Mouse (Mus musculus): ENCODE results near the gene Cdhr3. TPM values are rescaled to one million over a fixed set of nuclear protein-coding genes. Genes with fewer than 3 reads are reported as not detected.

Gene Cdhr3
- polyA plus RNA-seq, 1 experiment from 2014 or later = not detected

DNA sequence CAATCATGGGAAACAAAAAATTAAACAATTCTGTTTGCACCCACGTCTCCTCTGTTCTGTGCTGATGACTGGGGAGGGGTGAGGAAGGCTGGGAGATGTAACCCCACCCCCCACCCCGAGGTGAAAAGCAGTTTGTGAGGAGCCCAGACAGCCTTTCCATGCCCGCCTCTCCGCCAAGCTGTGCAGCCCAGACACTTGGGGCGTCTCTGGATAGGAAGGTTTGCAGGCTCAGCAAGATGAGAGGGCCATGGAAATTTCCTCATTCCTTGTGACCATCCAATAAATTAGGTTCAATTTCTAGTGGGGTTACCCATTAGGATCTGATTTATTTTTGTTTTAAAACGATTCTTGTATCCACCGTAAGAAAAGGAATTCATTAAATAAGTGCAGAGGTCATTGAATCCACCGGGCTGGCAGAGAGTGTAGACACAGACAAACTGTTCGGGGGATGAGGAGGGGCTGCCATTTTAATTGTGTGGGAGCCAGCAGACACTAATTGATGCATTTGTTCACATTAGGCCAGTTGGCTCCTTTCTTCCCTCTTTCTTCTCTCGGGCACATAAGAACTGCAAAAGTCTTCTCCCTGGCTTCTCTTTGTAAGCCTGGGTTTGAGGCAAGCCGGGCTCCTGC is 57.5 kb downstream of the Cdhr3 start:
- H3K27ac ChIP-seq (ENCODE audit: low read depth) = no peak overlapping the region
- DNase-seq = no peak
- peak overlapping the region; percentile 62; the same call in 1 of the 2 replicates for H3K4me2 ChIP-seq (ENCODE audit: low read depth, low read length)
- H3K36me3 ChIP-seq (replicated peaks; ENCODE audit: insufficient read depth, low read length) = no peaks in the 10 kb centered on the region
- H3K4me3 ChIP-seq (ENCODE audit: low read depth, low read length) = no peak overlapping the region
- H3K27me3 ChIP-seq (ENCODE audit: insufficient read depth, low read length) = no peaks in the 10 kb centered on the region
- H3K9me3 ChIP-seq (ENCODE audit: low read length) = no peaks in the 10 kb centered on the region
- H3K9ac ChIP-seq (replicated peaks) = no peak overlapping the region
- peaks cover 15% of the 10 kb centered on the region; the same call in 1 of the 2 replicates for H3K4me1 ChIP-seq (ENCODE audit: insufficient read depth)
- TF ChIP-seq EP300 (IDR thresholded peaks at IDR 0.05; ENCODE audit: low read depth) = no peak
- no peak for TF ChIP-seq CTCF (IDR thresholded peaks at IDR 0.05; ENCODE audit: low read depth)
- ATAC-seq = no peak
- 48% methylated on average over 11 of the region's 11 CpGs for WGBS (ENCODE audit: insufficient replicate concordance)

DNA sequence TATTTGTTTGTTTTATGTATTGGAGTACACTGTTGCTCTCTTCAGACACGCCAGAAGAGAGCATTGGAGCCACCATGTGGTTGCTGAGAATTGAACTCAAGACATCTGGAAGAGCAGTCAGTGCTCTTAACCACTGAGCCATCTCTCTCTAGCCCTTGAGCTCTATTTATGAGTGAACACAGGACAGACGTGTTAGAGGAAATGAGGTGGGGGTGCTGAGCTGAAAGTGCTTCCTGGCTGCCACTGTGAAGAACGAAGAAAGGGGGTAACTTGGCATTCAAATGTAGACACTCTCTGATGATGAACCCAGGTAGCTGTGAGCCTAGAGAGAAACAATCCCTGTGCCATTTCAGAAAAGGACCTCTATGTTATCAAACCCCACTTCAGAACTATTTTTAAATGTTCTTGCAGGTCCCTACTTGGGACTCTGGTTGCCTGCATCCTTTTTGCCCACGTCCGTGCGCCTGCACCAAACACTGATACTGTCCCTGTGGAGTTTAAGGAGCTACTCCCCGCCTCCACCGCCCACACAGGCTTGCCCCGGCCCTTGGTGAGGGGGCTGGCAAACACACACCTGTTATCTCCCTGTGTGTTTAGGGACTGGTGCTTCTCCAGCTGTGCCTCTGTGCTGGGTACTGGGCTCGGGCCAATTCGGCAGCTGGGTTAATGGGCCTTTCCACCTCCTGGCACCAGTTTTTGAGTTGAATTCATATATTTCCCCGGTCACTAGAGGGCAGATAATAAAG is 58.2 kb downstream of the Cdhr3 start:
- ATAC-seq (no peak), DNase-seq (no peak)
- Histone ChIP-seq H3K27ac (ENCODE audit: low read depth) (no peak overlapping the region), H3K4me3 (ENCODE audit: low read depth, low read length) (no peak overlapping the region), H3K9me3 (ENCODE audit: low read length) (no peaks in the 10 kb centered on the region), H3K4me1 (ENCODE audit: insufficient read depth) (0 out of 2 replicates have a peak, but pooled peaks cover 10% of the 10 kb centered on the region), H3K4me2 (ENCODE audit: low read depth, low read length) (no peak overlapping the region), H3K27me3 (ENCODE audit: insufficient read depth, low read length) (no peaks in the 10 kb centered on the region), H3K36me3 (replicated peaks; ENCODE audit: insufficient read depth, low read length) (no peaks in the 10 kb centered on the region), H3K9ac (replicated peaks) (no peak overlapping the region)
- 46% methylated on average over 12 of the region's 12 CpGs for WGBS (ENCODE audit: insufficient replicate concordance)
- TF ChIP-seq CTCF (IDR thresholded peaks at IDR 0.05; ENCODE audit: low read depth) (no peak), EP300 (IDR thresholded peaks at IDR 0.05; ENCODE audit: low read depth) (no peak)

DNA sequence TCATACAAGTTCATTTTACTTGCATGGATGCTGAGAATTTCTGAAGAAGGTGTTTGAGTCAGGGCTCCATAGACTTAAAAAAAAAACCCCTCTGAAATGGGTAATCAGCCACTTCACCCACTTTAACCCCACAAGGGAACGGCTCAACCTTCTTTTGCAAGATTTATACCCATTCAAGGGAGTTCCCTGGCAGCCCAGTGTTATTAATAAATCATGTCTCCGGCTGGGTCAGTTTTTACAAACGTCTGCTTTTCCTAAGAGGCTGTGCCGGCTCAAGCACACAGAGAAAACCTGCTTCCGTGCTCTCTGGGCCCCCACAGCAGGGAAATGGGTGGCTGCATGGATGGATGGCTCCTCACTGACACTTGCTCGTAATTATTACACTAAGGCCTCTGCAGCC is 59.5 kb downstream of the Cdhr3 start:
- ATAC-seq = no peak
- no peak overlapping the region for H3K4me2 ChIP-seq (ENCODE audit: low read depth, low read length)
- H3K4me3 ChIP-seq (ENCODE audit: low read depth, low read length) = no peak overlapping the region
- H3K9ac ChIP-seq (replicated peaks) = no peak overlapping the region
- H3K27me3 ChIP-seq (ENCODE audit: insufficient read depth, low read length) = no peaks in the 10 kb centered on the region
- 50% methylated on average over 6 of the region's 6 CpGs for WGBS (ENCODE audit: insufficient replicate concordance)
- H3K4me1 ChIP-seq (ENCODE audit: insufficient read depth) = 0 out of 2 replicates have a peak, but pooled peaks cover 10% of the 10 kb centered on the region
- DNase-seq = no peak
- no peaks in the 10 kb centered on the region for H3K36me3 ChIP-seq (replicated peaks; ENCODE audit: insufficient read depth, low read length)
- no peaks in the 10 kb centered on the region for H3K9me3 ChIP-seq (ENCODE audit: low read length)
- H3K27ac ChIP-seq (ENCODE audit: low read depth) = no peak overlapping the region
- TF ChIP-seq CTCF (IDR thresholded peaks at IDR 0.05; ENCODE audit: low read depth) (no peak), EP300 (IDR thresholded peaks at IDR 0.05; ENCODE audit: low read depth) (no peak)

DNA sequence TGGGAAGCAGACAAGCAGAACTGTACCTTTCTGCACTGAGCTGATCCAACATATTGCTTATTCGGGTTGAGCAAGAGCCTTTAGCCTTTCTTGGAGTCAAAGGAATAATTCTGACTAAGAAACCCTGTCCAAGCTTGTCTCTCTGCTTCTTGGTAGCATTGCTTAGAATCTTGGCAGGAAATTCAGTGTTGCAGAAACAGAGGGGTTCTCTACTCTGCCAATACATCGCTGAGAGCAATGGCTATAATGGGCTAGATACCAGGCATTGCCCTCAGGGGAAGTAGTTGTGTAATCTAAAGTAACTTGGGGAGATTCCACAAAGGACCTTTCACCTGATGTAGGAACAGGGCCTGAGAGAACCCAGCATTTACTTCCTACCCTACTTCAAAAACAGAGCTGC is 62.1 kb downstream of the Cdhr3 start:
- 80% methylated on average over 2 of the region's 2 CpGs for WGBS (ENCODE audit: insufficient replicate concordance)
- H3K4me3 ChIP-seq (ENCODE audit: low read depth, low read length) = no peak overlapping the region
- no peak for ATAC-seq
- TF ChIP-seq EP300 (IDR thresholded peaks at IDR 0.05; ENCODE audit: low read depth) (no peak), CTCF (IDR thresholded peaks at IDR 0.05; ENCODE audit: low read depth) (no peak)
- H3K4me1 ChIP-seq (ENCODE audit: insufficient read depth) = 0 out of 2 replicates have a peak, but pooled peaks cover 7% of the 10 kb centered on the region
- H3K27me3 ChIP-seq (ENCODE audit: insufficient read depth, low read length) = no peaks in the 10 kb centered on the region
- H3K9ac ChIP-seq (replicated peaks) = no peak overlapping the region
- no peak overlapping the region for H3K4me2 ChIP-seq (ENCODE audit: low read depth, low read length)
- no peaks in the 10 kb centered on the region for H3K9me3 ChIP-seq (ENCODE audit: low read length)
- H3K36me3 ChIP-seq (replicated peaks; ENCODE audit: insufficient read depth, low read length) = no peaks in the 10 kb centered on the region
- DNase-seq = no peak
- H3K27ac ChIP-seq (ENCODE audit: low read depth) = no peak overlapping the region

DNA sequence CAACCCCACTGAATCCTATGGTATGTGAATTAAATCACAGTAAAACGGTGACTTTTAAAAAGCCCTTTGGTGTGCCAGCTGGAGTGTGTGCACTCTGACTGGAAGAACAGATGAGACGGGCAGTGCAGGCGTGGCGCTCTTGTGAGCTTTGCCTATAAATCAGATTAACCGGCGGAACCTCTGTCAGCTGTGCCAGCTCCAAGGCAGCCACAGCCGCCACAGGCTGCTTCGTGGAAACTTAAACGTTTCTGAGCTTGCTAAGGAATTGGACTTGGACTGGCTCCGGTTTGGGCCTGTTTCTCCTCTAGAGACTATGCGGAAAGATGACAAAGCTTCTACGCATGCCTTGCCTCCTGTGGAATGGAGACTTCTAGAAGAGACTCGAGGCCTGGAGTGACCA is 62.6 kb downstream of the Cdhr3 start:
- ATAC-seq (no peak), DNase-seq (no peak)
- no peaks in the 10 kb centered on the region for H3K27me3 ChIP-seq (ENCODE audit: insufficient read depth, low read length)
- H3K4me2 ChIP-seq (ENCODE audit: low read depth, low read length) = no peak overlapping the region
- H3K9me3 ChIP-seq (ENCODE audit: low read length) = no peaks in the 10 kb centered on the region
- 79% methylated on average over 13 of the region's 13 CpGs for WGBS (ENCODE audit: insufficient replicate concordance)
- TF ChIP-seq EP300 (IDR thresholded peaks at IDR 0.05; ENCODE audit: low read depth) (no peak), CTCF (IDR thresholded peaks at IDR 0.05; ENCODE audit: low read depth) (no peak)
- no peak overlapping the region for H3K9ac ChIP-seq (replicated peaks)
- H3K36me3 ChIP-seq (replicated peaks; ENCODE audit: insufficient read depth, low read length) = no peaks in the 10 kb centered on the region
- H3K4me1 ChIP-seq (ENCODE audit: insufficient read depth) = 0 out of 2 replicates have a peak, but pooled peaks cover 5% of the 10 kb centered on the region
- no peak overlapping the region for H3K4me3 ChIP-seq (ENCODE audit: low read depth, low read length)
- H3K27ac ChIP-seq (ENCODE audit: low read depth) = no peak overlapping the region

DNA sequence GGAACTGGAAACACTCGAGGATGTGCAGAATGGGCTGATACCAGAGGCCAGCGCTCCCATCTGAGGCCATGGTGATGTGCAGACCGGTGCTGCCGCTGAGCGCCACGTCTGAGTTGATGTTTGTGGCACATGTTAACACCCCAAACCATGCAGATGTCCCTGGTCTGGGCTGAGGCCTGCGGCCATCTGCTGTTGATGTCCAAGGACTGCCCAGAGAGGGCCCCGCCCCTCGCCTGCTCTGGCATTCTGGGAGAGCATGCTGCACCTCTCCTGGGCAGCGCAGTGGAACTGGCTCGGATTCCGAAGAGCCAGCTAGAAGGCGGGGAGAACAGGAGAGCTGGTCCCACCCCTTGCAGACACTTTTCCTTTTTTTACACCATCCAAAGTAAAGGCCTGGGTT is 64.0 kb downstream of the Cdhr3 start:
- Histone ChIP-seq H3K4me2 (ENCODE audit: low read depth, low read length) (no peak overlapping the region), H3K27ac (ENCODE audit: low read depth) (no peak overlapping the region), H3K4me3 (ENCODE audit: low read depth, low read length) (no peak overlapping the region), H3K27me3 (ENCODE audit: insufficient read depth, low read length) (no peaks in the 10 kb centered on the region), H3K9ac (replicated peaks) (no peak overlapping the region), H3K4me1 (ENCODE audit: insufficient read depth) (0 out of 2 replicates have a peak, but pooled peaks cover 2% of the 10 kb centered on the region), H3K9me3 (ENCODE audit: low read length) (no peaks in the 10 kb centered on the region), H3K36me3 (replicated peaks; ENCODE audit: insufficient read depth, low read length) (no peaks in the 10 kb centered on the region)
- no peak for DNase-seq
- WGBS (ENCODE audit: insufficient replicate concordance) = 65% methylated on average over 13 of the region's 13 CpGs
- no peak for TF ChIP-seq EP300 (IDR thresholded peaks at IDR 0.05; ENCODE audit: low read depth)
- TF ChIP-seq CTCF (IDR thresholded peaks at IDR 0.05; ENCODE audit: low read depth) = no peak
- ATAC-seq = no peak
